Mouse (Mus musculus) stomach, embryonic 14.5 days (tissue): ENCODE results near the gene Il17re. TPM values are rescaled to one million over a fixed set of nuclear protein-coding genes. Genes with fewer than 3 reads are reported as not detected.
A peak's percentile ranks its signal among the peaks of the same experiment; 100 is the strongest.

Experiments
- ATAC-seq: fragments of 200-750 bp; cut with Nextera tagmentation; 2 replicates; pipeline ENCODE4 v1.8.0; 2017; ENCODE audit warnings: low read depth, moderate TSS enrichment; ENCODE audit not compliant: insufficient number of reproducible peaks, insufficient read depth, low FRiP score
- H3K27ac ChIP-seq: fragments of 300-500 bp; sonication (generic); 2 replicates; pipeline ENCODE4 v1.5.1; 2014; ENCODE audit warnings: mild to moderate bottlenecking, low read length, moderate library complexity, mixed read lengths
- H3K27me3 ChIP-seq: fragments of 300-500 bp; sonication (generic); 2 replicates; pipeline ENCODE4 v1.6.1; 2014; ENCODE audit warnings: low read length, control low read depth, mixed read lengths; ENCODE audit not compliant: control insufficient read depth, insufficient read depth
- H3K36me3 ChIP-seq: fragments of 300-500 bp; sonication (generic); 2 replicates; pipeline ENCODE4 v1.6.1; 2014; ENCODE audit warnings: mild to moderate bottlenecking, control low read depth, low read length, moderate library complexity, mixed read lengths; ENCODE audit not compliant: control insufficient read depth, insufficient read depth
- H3K4me1 ChIP-seq: fragments of 300-500 bp; sonication (generic); 2 replicates; pipeline ENCODE4 v1.6.1; 2014; ENCODE audit warnings: low read length, control low read depth, mixed read lengths; ENCODE audit not compliant: control insufficient read depth, insufficient read depth
- H3K4me2 ChIP-seq: fragments of 300-500 bp; sonication (generic); replicated peaks from 2 replicates; pipeline ENCODE4 v1.6.1; 2014; ENCODE audit warnings: low read depth, low read length, control low read depth
- H3K4me3 ChIP-seq: fragments of 300-500 bp; sonication (generic); 2 replicates; pipeline ENCODE4 v1.5.1; 2014; ENCODE audit warnings: low read depth, low read length, control low read depth
- H3K9ac ChIP-seq: fragments of 300-500 bp; sonication (generic); replicated peaks from 2 replicates; pipeline ENCODE4 v1.6.1; 2014; ENCODE audit warnings: low read depth, mild to moderate bottlenecking, control low read depth, low read length, moderate library complexity, mixed read lengths
- H3K9me3 ChIP-seq: fragments of 300-500 bp; sonication (generic); 2 replicates; pipeline ENCODE4 v1.6.1; 2016; ENCODE audit warnings: low read depth, low read length, control low read depth; ENCODE audit not compliant: control insufficient read depth
- WGBS: fragments of 180-500 bp; shearing (Covaris S2); extraction: QIAGEN DNeasy Blood & Tissue Kit; methylation state at CpG from one replicate; pipeline ENCODE4 v1.1.7; 2014; 5-methylcytosine and 5-hydroxymethylcytosine counted together
- polyA plus RNA-seq: library from polyadenylated mRNA; unstranded; fragments of >200 nt; fragmentation: Nextera tagmentation; extraction: Ambion mirVana; gene quantifications from 2 replicates; pipeline ENCODE4 v1.2.1, GENCODE M21; 2014

Gene Il17re
- polyA plus RNA-seq, 1 experiment from 2014 or later: 19.8 TPM

GRCm38 (mm10) chr6:113471297-113471936, 13.1 kb downstream of the Il17re start, which contains the start of gene Il17rc:
Gene Il17rc (plus strand): TSS chr6:113471427.
- Histone ChIP-seq H3K4me1 (peaks cover 17% of the 10 kb centered on the region; the same call in 1 of the 2 replicates), H3K27ac (no peak within 1 kb of the TSS; the same call in 1 of the 2 replicates), H3K4me3 (peak within 1 kb of the TSS; percentile 22), H3K27me3 (0 out of 2 replicates have a peak, but pooled peaks cover 3% of the 10 kb centered on the region), H3K36me3 (no peaks in the 10 kb centered on the region), H3K9ac (0 out of 2 replicates have a peak within 1 kb of the TSS, but pooled peaks have one; percentile 3), H3K9me3 (no peaks in the 10 kb centered on the region), H3K4me2 (peak within 1 kb of the TSS; percentile 57)
- peak; percentile 66 for ATAC-seq
- WGBS: 22% methylated on average over 12 of the region's 12 CpGs

- Histone ChIP-seq H3K4me1 (peaks cover 17% of the 10 kb centered on the region; the same call in 1 of the 2 replicates), H3K9ac (no peak overlapping the region), H3K9me3 (no peaks in the 10 kb centered on the region), H3K36me3 (no peaks in the 10 kb centered on the region), H3K27me3 (0 out of 2 replicates have a peak, but pooled peaks cover 3% of the 10 kb centered on the region), H3K4me3 (no peak overlapping the region; the same call in 1 of the 2 replicates), H3K4me2 (peak overlapping the region; percentile 57; the same call in 1 of the 2 replicates), H3K27ac (no peak overlapping the region)
- ATAC-seq: no peak
- WGBS: 59% methylated on average over 10 of the region's 10 CpGs
Observed at GRCm38 (mm10) chr6:113472061-113472460, 13.8 kb downstream of the Il17re start.

- Histone ChIP-seq H3K4me2 (no peak overlapping the region), H3K9me3 (no peaks in the 10 kb centered on the region), H3K9ac (no peak overlapping the region), H3K27ac (no peak overlapping the region), H3K4me3 (no peak overlapping the region), H3K27me3 (0 out of 2 replicates have a peak, but pooled peaks cover 3% of the 10 kb centered on the region), H3K4me1 (peaks cover 17% of the 10 kb centered on the region; the same call in 1 of the 2 replicates), H3K36me3 (no peaks in the 10 kb centered on the region)
- no peak for ATAC-seq
- 66% methylated on average over 2 of the region's 2 CpGs for WGBS
Observed at GRCm38 (mm10) chr6:113473246-113473645, 15.0 kb downstream of the Il17re start.

- no peak overlapping the region for H3K4me2 ChIP-seq
- H3K4me3 ChIP-seq: no peak overlapping the region
- H3K27me3 ChIP-seq: 0 out of 2 replicates have a peak, but pooled peaks cover 3% of the 10 kb centered on the region
- H3K9me3 ChIP-seq: no peaks in the 10 kb centered on the region
- H3K27ac ChIP-seq: no peak overlapping the region
- 86% methylated on average over 6 of the region's 6 CpGs for WGBS
- no peak overlapping the region for H3K9ac ChIP-seq
- ATAC-seq: no peak
- H3K36me3 ChIP-seq: no peaks in the 10 kb centered on the region
- peaks cover 17% of the 10 kb centered on the region; the same call in 1 of the 2 replicates for H3K4me1 ChIP-seq
Observed at GRCm38 (mm10) chr6:113473715-113474114, 15.4 kb downstream of the Il17re start.

DNA sequence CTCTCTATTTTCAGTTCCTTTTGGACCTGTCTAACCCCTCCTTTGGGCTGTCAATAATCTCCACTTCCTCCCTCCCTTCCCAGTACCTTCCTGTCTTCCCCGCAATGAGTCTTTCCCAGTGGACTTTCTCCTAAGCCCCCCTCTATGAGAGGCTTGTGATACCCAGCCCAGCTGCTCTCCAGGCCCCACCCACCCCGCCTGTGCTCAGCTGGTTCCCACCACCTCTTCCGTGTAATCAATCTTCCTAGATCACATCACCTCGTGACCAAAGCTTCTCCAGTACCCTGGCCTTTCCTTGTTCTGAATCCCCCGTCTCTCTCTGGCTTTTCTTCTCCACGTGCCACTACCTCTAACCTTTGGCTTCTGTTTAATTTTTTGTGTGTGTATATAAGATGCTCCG, 19.1 kb downstream of the Il17re start:
- WGBS: 14% methylated on average over 7 of the region's 7 CpGs
- Histone ChIP-seq H3K9me3 (no peaks in the 10 kb centered on the region), H3K4me3 (no peak overlapping the region), H3K4me1 (no peaks in the 10 kb centered on the region), H3K4me2 (no peak overlapping the region), H3K27ac (no peak overlapping the region), H3K27me3 (peaks cover 6% of the 10 kb centered on the region; the same call in 1 of the 2 replicates), H3K36me3 (no peaks in the 10 kb centered on the region), H3K9ac (no peak overlapping the region)
- no peak for ATAC-seq

GRCm38 (mm10) chr6:113478906-113479305, 20.6 kb downstream of the Il17re start:
- H3K4me1 ChIP-seq: 0 out of 2 replicates have a peak, but pooled peaks cover 1% of the 10 kb centered on the region
- no peak overlapping the region for H3K4me3 ChIP-seq
- H3K9me3 ChIP-seq: no peaks in the 10 kb centered on the region
- no peak overlapping the region for H3K27ac ChIP-seq
- H3K9ac ChIP-seq: no peak overlapping the region
- peaks cover 11% of the 10 kb centered on the region; the same call in 1 of the 2 replicates for H3K27me3 ChIP-seq
- no peak for ATAC-seq
- no peak overlapping the region for H3K4me2 ChIP-seq
- no peaks in the 10 kb centered on the region for H3K36me3 ChIP-seq
- 87% methylated on average over 10 of the region's 10 CpGs for WGBS

DNA sequence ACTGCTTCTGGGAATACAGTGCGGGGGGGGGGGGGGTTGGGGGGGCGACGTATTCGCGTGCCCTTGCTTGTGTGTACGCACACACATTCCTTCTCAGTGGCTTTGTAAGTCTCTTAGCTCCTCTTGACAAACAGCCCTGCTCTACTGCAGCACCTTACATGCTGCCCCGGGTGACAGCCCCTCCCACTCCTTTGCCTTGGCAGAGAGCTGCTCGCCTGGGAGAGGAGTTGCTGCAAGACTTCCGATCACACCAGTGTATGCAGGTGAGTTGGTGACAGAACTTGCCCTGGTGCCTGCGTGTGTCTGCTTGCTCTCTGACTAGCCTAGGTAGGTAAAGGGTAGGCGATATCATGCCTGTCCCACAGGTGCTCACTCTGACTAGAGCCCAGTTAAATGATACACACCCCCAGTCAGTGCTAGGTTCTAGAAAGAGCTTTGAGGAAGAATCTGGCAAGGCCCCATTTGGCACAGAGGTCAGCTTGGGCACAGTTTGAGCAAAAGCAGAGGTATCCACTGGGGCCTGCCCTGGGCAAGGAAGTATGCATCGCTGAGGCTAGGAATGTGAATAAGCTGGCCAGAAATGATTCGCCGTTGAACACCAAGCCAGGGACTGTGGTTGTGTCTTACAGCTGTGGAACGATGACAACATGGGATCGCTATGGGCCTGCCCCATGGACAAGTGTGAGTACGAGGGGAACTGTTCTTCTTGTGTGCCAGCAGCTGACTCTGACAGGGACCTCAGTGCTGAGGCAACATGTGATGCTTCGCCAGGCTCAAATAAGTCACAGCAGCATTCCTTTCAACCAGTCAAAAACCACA, 22.5 kb downstream of the Il17re start:
- Histone ChIP-seq H3K27ac (no peak overlapping the region), H3K9ac (no peak overlapping the region), H3K4me1 (0 out of 2 replicates have a peak, but pooled peaks cover 3% of the 10 kb centered on the region), H3K4me3 (no peak overlapping the region), H3K9me3 (no peaks in the 10 kb centered on the region), H3K4me2 (no peak overlapping the region), H3K36me3 (no peaks in the 10 kb centered on the region), H3K27me3 (peaks cover 11% of the 10 kb centered on the region; the same call in 1 of the 2 replicates)
- no peak for ATAC-seq
- 53% methylated on average over 18 of the region's 18 CpGs for WGBS

- H3K9ac ChIP-seq: peak overlapping the region; percentile 42
- 2% methylated on average over 64 of the region's 65 CpGs for WGBS
- peaks cover 11% of the 10 kb centered on the region; the same call in 1 of the 2 replicates for H3K27me3 ChIP-seq
- peak overlapping the region; percentile 67 for H3K4me2 ChIP-seq
- peak overlapping the region; percentile 76 for H3K27ac ChIP-seq
- peak overlapping the region; percentile 39 for H3K4me3 ChIP-seq
- no peaks in the 10 kb centered on the region for H3K9me3 ChIP-seq
- ATAC-seq: peak; percentile 29; the same call in 1 of the 2 replicates
- H3K36me3 ChIP-seq: no peaks in the 10 kb centered on the region
- H3K4me1 ChIP-seq: 0 out of 2 replicates have a peak, but pooled peaks cover 3% of the 10 kb centered on the region
Observed at GRCm38 (mm10) chr6:113482477-113483099, 24.3 kb downstream of the Il17re start.
